Mouse (Mus musculus) stomach, postnatal 0 days (tissue): ENCODE results near the gene Tmem268.

Source experiments
- CTCF ChIP-seq: IDR thresholded peaks from 2 replicates; pipeline ENCODE4 v1.5.1; 2016; ENCODE audit warnings: antibody characterized with exemption, low read depth, mild to moderate bottlenecking, moderate library complexity
- EP300 ChIP-seq: optimal IDR thresholded peaks from 2 replicates; pipeline ENCODE3; 2016; ENCODE audit warnings: antibody characterized with exemption

DNA sequence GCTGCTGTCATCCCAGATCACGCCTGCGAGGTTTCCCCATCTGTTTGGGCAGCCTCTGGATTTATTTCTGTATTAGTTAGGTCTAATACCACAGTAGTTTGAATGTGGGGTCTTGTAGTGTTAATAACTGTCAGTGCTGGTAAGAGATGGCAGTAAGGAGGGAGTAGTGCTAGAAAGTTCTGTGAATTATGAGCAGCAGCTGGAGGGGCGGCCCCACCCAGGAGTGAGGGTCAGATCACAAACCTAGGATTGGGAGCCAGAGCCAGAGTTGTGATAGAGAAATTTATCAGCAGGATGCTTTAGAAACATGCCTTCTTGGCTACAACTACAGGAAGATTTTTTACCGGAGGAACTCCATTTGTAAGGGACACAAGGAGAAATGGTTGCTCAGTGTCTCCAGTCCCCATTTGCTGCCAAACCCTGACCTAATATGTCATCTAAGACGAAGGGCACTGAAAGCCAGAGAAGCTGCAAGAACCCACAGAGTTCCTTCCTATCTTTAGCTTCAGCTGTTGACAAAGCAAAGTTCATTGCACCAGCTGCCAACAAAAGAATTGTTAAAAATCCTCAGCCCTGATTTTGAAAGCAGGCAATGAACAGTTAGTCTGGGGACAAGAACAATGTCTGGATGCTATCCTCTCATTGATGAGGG is 36.0 kb downstream of the Tmem268 start:
- TF ChIP-seq CTCF (no peak), EP300 (no peak)
